Mouse (Mus musculus): ENCODE measurements at regions not wholly inside any gene's neighbourhood (a gene's known extent, or its start where the extent isn't known, plus 50 kb on each side); places are given as distances from the start of the nearest gene placed in this dataset.

Small RNA genes lying in the stretch of these regions (microRNA-seq; reads per million reads assigned to microRNA genes)
- 0 reads per million in 2 experiments for gene Gm22802
